Mouse (Mus musculus) 3T3-L1 (cell line): ENCODE measurements around the gene Abhd16a.

ENCODE experiments used
- DNase-seq: peaks from one replicate; pipeline ENCODE4 v3.0.0-alpha.2; 2015; ENCODE audit warnings: low read depth, low spot score

The Abhd16a gene

DNA sequence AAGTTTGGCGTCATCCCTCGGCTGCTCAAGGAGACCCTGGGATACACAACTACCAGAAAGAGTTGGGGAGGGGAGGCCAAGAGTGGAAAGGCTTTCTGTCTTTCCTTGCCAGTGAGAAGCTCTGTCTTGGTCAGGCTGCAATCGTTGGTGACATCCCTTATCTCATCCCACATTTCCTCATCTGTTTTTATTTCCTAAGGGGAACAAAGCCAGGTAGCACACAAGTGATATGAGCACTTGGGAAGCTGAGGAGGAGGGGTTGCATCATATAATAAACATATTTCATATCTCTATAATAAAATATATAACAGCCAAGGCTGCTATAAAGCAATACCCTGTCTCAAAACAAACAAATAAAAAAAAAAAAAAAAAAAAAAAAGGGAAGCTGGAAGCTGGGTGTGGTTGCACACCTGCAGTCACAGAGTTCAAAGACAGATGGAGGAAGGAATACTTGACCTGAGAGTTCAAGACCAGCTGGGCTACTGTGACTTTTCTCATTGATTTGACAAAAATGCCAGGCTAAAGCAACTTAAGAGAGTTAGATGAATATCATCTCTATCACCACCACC is 5.0 kb upstream of the Abhd16a start:
- DNase-seq: no peak

DNA sequence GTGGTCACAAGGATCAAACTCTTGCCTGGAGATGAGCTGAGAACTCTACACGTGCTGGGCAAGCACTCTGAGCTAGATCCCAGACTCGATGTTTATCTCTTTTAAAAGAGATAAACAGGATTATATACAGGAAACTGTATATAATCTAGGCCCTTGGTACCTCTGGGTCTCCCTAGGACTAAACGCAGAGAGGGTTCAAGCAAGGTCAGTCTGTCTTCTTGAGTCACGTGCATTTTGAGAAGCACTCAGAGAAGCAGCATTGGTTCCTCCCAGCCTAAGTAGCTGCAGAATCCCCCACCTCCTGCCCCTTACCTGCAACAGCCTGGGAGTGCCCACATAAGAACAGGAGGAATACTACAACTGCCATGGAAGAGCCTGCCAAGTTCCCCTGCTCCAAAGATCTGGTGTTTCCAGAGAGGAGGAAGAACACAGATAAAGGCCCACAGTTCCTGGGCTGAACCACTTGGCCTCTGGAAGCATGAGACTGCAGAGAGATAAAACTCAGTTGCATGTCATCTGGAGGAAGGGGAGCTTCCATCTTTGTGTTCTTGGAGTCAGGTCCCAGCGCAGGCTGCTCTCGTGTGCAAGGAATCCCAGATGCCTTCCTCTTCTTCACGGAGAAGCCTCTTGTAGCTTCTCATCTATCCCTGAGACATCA is 3.7 kb upstream of the Abhd16a start, which contains the start of gene Ly6g6f:
Ly6g6f (minus strand) TSS at position 403 of the 658 bp plus-strand sequence.
- DNase-seq: no peak

DNA sequence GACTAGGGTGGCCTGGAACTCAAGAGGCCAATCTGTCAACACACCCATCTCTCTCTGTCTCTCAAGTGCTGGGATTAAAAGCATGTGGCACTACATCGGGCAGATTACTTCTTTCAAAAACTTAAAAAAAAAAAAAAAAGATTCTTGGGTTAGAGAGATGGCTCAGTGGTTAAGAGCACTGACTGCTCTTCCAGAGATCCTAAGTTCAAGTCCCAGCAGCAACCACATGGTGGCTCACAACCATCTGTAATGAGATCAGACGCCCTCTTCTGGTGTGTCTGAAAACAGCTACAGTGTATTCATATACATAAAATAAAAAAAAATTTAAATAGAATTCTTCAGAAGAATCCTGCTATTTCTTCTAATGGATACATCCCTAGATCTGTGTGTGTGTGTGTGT is 912 bp upstream of the Abhd16a start:
- DNase-seq: peak; percentile 65

DNA sequence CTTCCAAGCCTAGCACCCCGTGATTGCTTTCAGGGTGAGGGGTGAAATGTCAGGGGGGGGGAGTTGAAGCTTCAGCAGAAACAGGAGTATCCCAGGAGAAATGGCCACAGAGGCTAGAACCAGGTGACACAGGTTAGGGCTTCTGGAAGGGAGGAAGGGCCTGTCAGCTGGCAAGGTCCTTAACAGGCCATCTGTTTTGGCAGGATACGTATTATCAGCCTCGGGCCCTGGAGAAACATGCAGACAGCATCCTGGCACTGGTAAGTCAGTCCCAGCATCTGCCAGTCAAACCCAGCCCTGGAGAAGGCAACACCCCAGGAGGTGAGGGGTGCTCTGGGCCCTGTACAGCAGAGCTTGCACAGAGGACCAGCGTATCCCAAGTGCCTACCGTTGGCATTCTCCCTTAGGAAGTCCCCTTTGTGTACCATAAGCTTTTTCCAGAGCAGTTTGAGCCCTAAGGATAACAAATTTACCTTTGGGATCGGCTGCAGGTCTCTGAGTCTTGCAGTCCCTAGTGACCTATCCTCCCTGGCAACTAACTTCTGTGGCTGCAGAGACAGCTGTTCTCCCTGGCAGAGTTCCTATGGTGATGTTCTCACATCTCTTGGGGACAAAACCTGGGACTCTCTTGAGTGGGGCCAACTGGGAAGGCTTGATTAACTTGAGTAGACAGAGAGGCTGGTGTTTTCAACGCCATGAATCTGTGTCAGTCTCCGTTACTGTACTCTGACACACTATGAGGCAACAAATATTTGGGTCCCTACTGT is 1.3 kb downstream of the Abhd16a start:
- peak; percentile 70 for DNase-seq

- DNase-seq: no peak
Observed at GRCm38 (mm10) chr17:35092403-35093198, 3.5 kb downstream of the Abhd16a start.

GRCm38 (mm10) chr17:35094475-35095365 is 5.7 kb downstream of the Abhd16a start:
- DNase-seq: no peak

DNA sequence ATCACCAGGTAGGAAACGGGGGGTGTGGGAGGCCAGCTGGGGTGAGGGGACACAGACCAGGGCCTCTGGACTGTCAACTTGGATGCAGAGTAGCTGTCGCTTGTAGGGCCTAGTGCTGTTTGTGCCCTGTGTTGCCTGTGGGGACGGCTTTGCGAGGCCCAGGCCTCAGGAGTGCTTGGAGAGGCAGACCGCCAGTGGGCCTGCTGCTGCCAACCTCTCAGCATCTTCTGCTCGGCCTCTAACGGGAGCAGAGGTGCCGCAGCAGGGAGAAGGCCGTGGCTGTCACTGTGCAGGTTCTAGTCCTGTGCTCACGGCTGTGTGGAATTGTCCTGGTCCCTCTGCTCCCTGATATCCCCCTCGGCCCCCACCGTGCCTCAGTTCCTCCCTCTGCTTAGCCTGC is 7.5 kb downstream of the Abhd16a start:
- no peak for DNase-seq

- no peak for DNase-seq
Observed at GRCm38 (mm10) chr17:35097164-35097655, 8.1 kb downstream of the Abhd16a start.

DNA sequence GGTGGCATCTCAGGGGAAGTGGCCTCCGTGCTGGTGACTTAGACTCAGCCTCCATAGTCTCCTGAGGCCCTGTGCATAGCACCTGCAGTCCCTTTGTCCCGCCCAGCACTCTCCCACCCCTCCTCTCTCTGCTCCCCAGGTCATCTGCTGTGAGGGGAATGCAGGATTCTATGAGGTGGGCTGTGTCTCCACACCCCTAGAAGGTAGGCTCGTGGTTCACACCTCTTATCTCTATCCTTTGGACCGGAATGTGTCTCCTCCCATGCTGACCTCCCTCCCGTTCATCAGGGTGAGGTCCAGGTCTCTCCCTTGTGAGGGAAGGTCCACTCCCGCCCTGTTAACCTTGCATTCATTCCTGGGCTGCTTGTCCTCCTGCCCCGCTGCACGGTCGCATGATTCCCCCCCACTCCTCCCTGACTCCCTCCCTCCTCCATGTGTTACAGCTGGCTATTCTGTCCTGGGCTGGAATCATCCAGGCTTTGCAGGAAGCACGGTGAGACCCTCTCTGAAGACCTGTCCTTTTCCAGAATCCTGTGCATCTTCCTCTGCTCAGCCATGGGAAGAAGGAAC is 11.2 kb downstream of the Abhd16a start:
- no peak for DNase-seq

GRCm38 (mm10) chr17:35101161-35101560 is 12.1 kb downstream of the Abhd16a start:
- DNase-seq: no peak

DNA sequence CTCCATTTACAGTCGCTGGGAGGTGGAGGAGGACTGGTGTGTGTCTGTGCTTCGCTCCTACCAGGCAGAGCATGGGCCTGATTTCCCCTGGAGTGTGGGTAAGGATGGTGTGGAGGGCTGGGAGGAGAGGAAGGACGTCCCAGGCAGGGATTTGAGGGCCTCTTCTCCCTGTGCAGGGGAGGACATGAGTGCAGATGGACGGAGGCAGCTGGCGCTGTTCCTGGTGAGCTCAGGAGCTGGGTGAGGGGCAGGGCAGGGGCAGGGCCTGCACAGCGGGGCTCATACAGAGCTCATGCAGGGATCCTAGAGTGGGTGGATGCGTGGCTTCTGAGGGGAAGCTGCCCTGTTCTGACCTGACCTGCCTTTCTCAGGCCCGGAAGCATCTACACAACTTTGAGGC is 13.2 kb downstream of the Abhd16a start:
- DNase-seq: no peak

DNA sequence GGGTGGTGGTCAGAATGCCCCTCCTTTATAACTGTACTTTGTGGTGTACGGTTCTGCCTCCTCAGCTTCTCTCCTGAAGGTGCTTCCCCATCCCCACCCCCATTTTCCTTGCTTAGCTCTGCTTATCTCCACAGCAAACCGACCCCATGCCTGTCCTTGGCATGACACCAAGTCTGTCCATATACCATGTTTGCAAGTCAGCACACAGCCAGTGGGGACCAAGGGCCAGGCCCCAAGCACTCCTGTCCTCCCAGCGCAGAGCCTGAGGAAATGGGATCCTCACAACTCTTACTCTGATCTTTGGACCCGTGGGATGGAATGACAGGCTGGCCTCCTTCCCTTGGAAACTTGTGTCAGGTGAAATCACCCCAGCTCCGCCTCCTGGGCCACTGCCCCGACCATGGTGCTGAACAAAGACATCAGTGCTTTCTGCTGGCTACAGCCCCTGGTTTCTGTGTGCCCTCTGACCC is 14.2 kb downstream of the Abhd16a start:
- no peak for DNase-seq

- no peak for DNase-seq
Observed at GRCm38 (mm10) chr17:35104079-35104478, 15.0 kb downstream of the Abhd16a start.

GRCm38 (mm10) chr17:35104754-35105153 is 15.7 kb downstream of the Abhd16a start:
- no peak for DNase-seq

DNA sequence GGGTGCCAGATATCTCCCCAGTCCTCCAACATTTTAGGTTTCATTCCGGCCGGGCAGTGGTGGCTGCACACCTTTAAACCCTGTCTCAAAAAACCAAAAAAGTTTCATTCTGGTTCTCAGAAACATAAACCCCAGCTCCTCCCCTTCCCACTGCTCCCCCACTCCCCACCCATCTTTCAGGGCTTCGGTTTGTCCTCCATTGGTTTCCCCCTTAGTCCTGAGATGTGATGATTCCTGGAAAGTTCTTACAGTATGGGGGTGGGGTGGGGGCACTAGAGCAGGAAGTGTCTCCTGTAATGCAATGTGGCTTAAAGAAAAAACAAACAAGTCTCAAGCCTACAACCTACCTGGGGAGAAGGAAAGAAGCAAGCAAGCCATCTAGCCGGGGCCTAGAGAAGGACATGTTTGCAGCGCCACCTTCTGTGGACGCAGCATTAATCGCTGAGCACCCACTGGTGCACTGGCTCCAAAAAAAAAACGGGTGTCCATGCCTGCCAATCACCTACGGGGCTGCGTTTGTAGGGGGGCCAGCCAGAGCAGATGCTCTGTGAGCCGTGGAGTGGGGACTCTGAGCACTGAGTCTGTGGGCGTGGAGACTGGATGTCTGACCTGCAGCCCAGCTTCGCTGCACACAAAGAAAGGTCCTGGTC is 16.8 kb downstream of the Abhd16a start:
- DNase-seq: peak; percentile 55

DNA sequence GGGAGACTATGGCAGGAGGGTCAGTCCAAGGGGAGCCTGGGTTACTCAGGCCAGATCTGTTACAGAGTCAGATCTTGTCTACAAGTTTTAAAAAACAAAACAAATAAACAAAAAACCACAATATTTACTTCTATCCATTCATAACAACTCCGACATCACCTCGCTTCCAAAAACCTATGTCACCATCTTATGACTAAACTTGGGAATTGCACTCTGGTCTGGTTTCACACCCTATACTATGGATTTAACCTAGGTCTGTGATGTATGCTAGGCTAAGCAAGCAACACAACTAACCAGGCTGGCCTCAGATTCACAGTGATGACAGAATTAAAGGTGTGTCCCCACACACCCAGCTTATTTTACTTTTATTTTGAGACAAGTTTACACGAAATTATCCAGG is 17.5 kb downstream of the Abhd16a start:
- peak; percentile 55 for DNase-seq

DNA sequence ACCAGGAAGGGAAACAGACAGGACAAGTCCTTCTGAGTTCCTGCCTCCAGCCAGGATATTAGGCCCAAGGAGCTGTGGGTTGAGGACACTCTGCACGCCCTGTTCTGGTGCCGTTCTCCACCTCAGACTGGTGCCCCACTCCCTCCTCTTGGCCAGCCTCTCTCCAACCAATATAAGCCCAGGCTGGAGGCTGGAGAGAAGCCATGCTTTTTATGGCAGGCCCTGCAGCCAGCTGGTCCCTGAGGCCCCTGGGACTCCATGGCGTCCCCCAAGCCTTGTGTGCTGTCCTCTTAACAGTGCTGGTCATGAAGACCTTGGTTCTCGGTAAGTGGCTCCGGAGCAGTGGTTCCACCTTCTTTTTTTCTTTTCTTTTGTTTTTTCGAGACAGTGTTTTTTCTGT is 19.0 kb downstream of the Abhd16a start, which contains the start of gene Ly6g5c:
Ly6g5c (plus strand) TSS at position 183 of the 400 bp plus-strand sequence.
- DNase-seq: no peak

DNA sequence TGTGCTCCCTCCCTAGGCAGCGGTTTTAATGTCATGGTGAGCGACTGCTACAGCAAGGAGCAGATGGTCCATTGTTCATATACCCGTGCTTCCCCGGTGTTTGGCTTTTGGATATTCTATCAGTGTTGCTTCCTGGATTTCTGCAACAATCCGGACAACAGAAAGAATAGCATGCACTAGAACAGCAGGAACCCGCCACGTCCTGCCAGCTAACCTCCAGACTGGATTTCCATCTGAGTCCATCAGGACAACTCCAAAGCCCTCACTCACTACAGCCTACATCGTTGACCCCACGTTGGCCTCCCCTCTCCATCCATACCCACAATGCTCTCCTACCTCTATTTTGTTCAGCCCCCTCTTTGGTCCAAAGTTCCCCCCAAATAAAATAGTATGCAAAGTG is 22.7 kb downstream of the Abhd16a start:
- no peak for DNase-seq
